Mouse (Mus musculus) CD4-positive helper T cell, adult 2 months (primary cell): ENCODE data around the gene Supt4a.

Source experiments
- DNase-seq: peaks from one replicate; pipeline ENCODE4 v3.0.0-alpha.2; 2012; ENCODE audit warnings: low read depth, missing footprints, low spot score

The Supt4a gene

DNA sequence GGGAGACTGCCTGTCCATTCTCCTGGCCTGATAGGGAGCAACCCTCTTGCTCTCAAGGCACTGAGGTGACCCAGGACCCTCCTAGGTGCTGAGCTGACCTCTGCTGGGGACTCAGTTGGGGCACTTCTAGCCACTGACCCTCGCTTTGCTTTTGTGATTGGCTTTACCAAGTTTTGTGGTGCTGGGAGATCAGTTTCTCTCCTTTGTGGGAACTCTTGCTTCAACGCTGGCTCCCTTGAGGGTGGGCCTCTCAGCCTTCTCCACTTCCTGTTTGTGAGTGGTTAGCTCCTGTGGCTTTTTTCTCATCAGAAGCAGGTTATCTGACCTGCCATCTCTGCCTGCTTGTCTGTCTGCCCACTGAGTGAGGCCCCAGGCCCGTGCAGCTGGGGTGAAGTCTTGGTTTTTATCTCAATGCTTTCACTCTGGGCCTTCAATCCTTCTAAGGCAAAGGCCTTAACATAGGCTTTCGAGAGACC lies 14.2 kb downstream of the Supt4a start:
- DNase-seq, result peak; percentile 93

GRCm38 (mm10) chr11:87752307-87752706 lies 15.0 kb downstream of the Supt4a start:
- DNase-seq, result peak; percentile 34

- DNase-seq, result peak; percentile 28
Observed at GRCm38 (mm10) chr11:87753255-87753654, 15.9 kb downstream of the Supt4a start.

DNA sequence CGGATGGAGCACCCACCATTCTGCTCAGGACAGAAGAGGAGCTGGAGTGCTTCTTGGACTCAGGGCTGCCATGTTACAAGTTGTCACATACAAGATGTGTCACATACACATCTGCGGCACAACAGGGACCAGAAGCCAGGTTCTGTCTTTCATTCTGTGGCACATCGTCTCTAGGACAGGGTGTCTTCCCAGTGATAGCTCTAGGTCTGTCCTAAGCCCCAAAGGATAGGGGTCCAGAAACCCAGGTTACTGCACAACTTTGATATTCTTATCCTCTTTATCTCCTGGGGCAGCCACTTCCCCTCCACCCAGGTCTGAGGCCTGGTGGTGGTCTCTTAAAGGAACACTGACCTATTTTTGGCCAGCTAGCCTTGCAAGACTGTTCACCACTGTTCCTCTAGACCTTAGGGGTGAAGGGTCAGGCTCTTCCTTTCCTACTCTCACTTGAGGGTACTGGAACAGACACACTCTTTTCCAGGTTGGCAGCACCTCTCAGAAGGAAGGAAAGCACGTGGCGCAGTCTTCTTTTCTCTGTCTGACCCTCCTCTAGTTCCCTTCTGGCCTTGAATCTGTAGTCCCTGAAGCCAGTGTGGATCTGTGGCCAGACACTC lies 16.6 kb downstream of the Supt4a start:
- DNase-seq, result peak; percentile 64

GRCm38 (mm10) chr11:87754603-87755002 lies 17.3 kb downstream of the Supt4a start:
- DNase-seq, result peak; percentile 91

DNA sequence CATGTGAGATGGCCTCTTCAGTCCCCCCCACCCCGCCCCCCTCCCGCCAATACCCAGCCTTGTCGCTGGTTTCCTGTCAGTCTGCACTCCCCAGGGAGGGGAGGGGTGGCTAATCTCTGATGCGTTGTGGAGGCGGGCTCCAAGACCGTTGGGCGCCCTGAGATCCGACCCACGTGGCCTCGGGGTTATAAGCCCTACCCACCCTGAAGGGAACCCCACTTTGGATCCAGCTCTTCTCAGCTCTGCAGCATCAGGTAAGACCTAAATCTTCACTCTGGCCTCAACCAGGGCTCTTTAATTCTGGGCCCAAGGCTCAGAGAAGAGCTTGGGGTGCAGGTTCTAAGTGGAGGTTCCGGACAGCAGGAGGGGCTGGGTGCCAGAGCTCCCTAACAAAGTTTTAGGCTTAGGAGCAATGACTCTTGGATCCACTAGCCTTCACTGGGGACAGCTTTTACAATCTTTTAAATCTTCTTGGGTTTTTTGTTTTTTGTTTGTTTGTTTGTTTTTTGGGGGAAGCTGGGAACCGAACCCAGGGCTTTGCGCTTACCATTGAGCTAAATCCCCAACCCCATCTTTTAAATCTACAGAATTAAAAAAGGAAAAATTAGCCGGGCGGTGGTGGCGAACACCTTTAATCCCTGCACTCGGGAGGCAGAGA lies 18.1 kb downstream of the Supt4a start:
- peak; percentile 99 for DNase-seq

GRCm38 (mm10) chr11:87756251-87756820 lies 19.0 kb downstream of the Supt4a start:
- peak; percentile 88 for DNase-seq

DNA sequence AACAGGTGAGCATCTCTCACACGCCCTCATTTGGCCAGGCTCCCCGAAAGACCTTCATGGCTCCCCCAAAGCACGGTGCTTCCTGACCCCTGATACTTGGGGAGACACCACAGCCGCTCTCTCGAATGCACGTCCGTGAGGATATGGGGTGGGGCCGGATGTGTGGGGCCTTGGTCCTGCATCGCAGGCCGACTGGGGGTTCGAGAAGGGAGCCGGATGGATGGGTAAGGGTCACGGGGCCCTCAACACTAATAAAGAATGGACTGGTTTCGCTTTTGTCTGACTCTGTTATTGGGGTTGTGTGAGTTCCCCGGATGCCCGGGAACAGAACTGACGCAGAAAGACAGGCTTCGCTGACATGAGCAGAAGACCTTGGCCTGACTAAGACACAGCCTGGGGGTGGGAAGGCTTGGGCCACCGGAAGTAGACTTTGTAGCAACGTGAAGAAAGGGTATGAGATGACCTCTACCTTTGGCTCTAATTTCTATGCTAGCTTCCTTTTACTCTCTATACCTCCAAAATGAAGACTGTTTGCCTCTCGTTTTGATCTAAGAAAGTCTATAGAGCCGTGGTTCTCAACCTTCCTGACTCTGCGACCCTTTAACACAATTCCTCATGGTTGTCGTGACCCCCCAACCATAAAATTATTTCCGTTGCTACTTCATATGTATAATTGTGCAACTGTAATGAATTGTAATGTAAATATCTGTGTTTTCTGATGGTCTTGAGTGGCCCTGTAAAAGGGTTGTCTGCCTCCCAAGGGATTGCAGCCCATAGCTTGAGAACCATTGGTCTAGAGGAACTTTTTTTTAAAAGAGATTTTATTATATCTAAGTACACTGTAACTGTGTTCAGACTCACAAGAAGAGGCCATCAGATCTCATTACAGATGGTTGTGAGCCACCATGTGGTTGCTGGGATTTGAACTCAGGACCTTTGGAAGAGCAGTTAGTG lies 19.9 kb downstream of the Supt4a start:
- DNase-seq, result peak; percentile 79

- peak; percentile 81 for DNase-seq
Observed at GRCm38 (mm10) chr11:87758161-87758911, 21.0 kb downstream of the Supt4a start.

DNA sequence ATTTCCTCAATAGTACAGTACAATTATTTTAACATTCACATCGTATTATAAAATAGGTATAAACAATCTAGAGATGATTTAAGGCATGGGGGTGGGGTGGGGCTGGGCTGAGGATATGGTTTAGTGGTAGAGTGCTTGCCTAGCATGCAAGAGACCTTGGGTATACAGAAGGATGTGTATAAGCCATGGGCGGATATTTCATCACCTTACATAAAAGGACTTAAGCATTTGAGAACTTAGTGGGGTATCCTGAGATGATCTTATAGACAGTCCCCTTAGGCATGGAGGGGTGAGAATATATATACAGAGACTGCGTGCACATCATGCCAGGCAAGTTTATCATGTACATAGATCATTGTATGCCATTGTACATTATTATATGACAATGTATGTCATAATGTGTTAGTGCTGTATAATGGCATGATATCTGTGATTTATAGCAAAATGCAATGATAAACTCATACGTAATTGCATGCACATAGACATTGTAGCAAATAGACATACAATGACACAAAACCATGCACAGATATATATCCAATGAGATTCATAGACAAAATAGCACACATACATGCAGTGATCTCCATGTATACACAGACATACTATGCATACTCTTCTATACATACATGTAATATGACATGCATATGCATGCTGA lies 21.7 kb downstream of the Supt4a start:
- DNase-seq, result peak; percentile 87

DNA sequence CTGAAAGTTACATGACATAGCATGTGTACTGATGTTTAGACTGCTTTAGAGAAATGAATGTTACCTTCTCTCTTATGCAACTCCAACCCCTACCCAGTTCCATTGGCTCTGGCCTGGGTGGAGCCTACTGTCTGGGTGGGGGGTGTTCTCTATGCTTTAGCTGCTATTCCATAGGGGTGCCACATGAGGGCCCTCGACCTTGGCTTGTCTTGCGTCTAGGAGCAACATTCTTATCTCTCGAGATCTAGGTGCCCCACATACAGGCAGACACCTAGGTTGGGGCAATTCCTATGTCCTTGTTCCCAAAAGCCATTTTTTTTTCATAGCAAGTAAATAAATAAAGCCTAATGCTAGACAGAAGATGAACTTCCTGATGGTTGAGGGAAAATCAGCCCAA lies 22.3 kb downstream of the Supt4a start:
- DNase-seq, result peak; percentile 89

GRCm38 (mm10) chr11:87760301-87761081 lies 23.1 kb downstream of the Supt4a start, which contains the start of gene Tspoap1:
Tspoap1 (plus strand) TSS chr11:87760541.
- peak; percentile 70 for DNase-seq

GRCm38 (mm10) chr11:87761181-87761721 lies 23.9 kb downstream of the Supt4a start:
- DNase-seq, result peak; percentile 22

DNA sequence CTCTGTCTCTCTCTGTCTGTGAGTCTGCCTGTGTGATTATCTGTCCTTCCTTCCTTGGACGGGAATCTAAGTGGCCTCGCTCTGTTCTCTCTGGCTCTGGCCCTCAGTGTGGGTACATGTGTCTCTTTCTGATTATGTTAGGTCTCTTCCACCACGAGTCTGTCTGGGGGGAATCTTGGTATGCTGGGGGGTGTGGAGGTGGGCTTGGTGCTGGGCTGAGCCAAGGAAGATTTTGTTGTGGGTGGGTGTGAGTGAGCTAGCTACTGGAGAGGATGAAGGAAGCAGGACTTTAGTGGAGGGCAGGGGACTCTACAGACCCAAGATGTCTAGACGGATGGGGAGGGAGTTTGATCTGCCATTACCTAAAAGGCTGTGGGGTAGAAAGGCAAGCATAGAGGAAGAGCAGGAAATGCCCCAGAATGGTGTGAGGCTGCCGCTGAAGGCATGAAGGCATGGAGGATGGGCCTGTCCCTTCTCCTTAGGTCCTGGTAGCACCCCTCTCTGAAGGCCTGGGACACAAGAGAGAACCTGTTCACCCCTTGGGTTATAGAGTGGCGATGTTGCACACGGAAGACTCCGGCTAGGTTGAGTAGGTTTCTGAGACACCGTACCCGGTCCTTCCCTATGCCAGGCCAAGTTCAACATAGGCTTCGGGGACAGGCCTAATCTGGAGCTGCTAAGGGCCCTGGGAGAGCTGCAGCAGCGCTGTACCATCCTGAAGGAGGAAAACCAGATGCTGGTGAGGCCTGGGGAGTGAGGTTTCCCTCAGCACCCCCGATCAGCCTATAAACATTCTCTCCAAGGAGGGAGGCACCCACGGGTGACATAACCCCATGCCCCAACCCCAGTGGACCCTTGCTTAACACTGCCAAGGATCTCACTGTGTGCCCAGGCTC lies 24.7 kb downstream of the Supt4a start:
- DNase-seq, result no peak

- no peak for DNase-seq
Observed at GRCm38 (mm10) chr11:87762702-87763385, 25.5 kb downstream of the Supt4a start.

DNA sequence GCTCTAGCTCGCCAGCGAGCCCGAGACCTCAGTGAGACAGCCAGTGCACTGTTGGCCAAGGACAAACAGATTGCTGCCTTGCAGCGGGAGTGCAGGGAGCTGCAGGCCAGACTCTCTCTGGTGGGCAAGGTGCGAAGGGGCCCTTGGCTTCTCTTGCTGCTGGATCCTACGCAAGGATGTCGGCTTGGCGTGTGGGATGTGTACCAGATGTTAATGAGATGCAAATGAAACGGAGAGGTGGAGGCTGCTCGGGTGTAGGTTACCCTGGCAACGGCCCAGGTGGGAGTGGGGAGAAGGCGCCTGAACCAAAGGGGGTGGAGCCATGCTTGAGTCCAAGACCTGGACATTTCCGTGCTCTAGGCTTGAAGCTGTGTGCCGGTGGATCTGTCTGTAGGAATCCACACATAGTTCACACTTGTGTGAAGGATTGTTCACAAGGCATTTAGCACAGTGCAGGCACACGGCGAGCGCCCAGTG lies 26.2 kb downstream of the Supt4a start:
- peak; percentile 45 for DNase-seq
